Mouse (Mus musculus) liver, postnatal 0 days (tissue): ENCODE results near the gene Cd6.

Experiments
- CTCF ChIP-seq: sonication (generic); IDR thresholded peaks from 2 replicates; pipeline ENCODE4 v1.5.1; 2016; ENCODE audit warnings: antibody characterized with exemption, low read depth
- EP300 ChIP-seq: IDR thresholded peaks from 2 replicates; pipeline ENCODE4 v1.6.1; 2016; ENCODE audit warnings: antibody characterized with exemption, low read depth, mild to moderate bottlenecking

- TF ChIP-seq CTCF: no peak
- no peak for TF ChIP-seq EP300
Measured at GRCm38 (mm10) chr19:10742565-10742964, 87.3 kb downstream of the Cd6 start.
